Mouse (Mus musculus) skeletal muscle tissue, adult 2 months (tissue): ENCODE measurements at regions not wholly inside any gene's neighbourhood (a gene's known extent, or its start where the extent isn't known, plus 50 kb on each side); places are given as distances from the start of the nearest gene placed in this dataset.

Source experiments
- DNase-seq: peaks from one replicate; pipeline ENCODE4 v3.0.0-alpha.2; 2012; ENCODE audit warnings: low read depth, low spot score

- no peak for DNase-seq
These were observed 126.4 kb upstream of the Pitx1 start for GRCm38 (mm10) chr13:55962254-55962866.

- DNase-seq, result no peak
These were observed 118.4 kb upstream of the Pitx1 start for GRCm38 (mm10) chr13:55954346-55954745.

- no peak for DNase-seq
These were observed 117.4 kb upstream of the Pitx1 start for GRCm38 (mm10) chr13:55953426-55953825.

- no peak for DNase-seq
These were observed 114.8 kb upstream of the Pitx1 start for GRCm38 (mm10) chr13:55950773-55951172.

- no peak for DNase-seq
These were observed 112.6 kb upstream of the Pitx1 start for GRCm38 (mm10) chr13:55948591-55948990.

GRCm38 (mm10) chr13:55948144-55948543, 112.2 kb upstream of the Pitx1 start:
- DNase-seq, result no peak

- no peak for DNase-seq
These were observed 101.4 kb upstream of the Pitx1 start for GRCm38 (mm10) chr13:55937417-55937816.

GRCm38 (mm10) chr13:55937000-55937399, 101.0 kb upstream of the Pitx1 start:
- DNase-seq, result no peak

GRCm38 (mm10) chr13:55930637-55931036, 94.6 kb upstream of the Pitx1 start:
- no peak for DNase-seq

GRCm38 (mm10) chr13:55929814-55930213, 93.8 kb upstream of the Pitx1 start:
- DNase-seq, result no peak

- DNase-seq, result no peak
These were observed 87.6 kb upstream of the Pitx1 start for GRCm38 (mm10) chr13:55923505-55924136.

GRCm38 (mm10) chr13:55917316-55917715, 81.3 kb upstream of the Pitx1 start:
- DNase-seq, result peak; percentile 75

GRCm38 (mm10) chr13:55912271-55912711, 76.3 kb upstream of the Pitx1 start:
- DNase-seq, result no peak

- no peak for DNase-seq
These were observed 73.9 kb upstream of the Pitx1 start for GRCm38 (mm10) chr13:55909941-55910340.

- DNase-seq, result no peak
These were observed 68.9 kb upstream of the Pitx1 start for GRCm38 (mm10) chr13:55904884-55905283.

GRCm38 (mm10) chr13:55902255-55902654, 66.3 kb upstream of the Pitx1 start:
- DNase-seq, result no peak

- no peak for DNase-seq
These were observed 64.2 kb upstream of the Pitx1 start for GRCm38 (mm10) chr13:55900190-55900526.

- no peak for DNase-seq
These were observed 63.7 kb upstream of the Pitx1 start for GRCm38 (mm10) chr13:55899501-55900189.

- no peak for DNase-seq
These were observed 63.0 kb upstream of the Pitx1 start for GRCm38 (mm10) chr13:55898999-55899398.

GRCm38 (mm10) chr13:55898257-55898950, 62.4 kb upstream of the Pitx1 start:
- DNase-seq, result no peak

GRCm38 (mm10) chr13:55895505-55895904, 59.5 kb upstream of the Pitx1 start:
- DNase-seq, result no peak
